Comparison of ENCODE assay signal across 8 mouse cellular contexts in the genomic region with DNA sequence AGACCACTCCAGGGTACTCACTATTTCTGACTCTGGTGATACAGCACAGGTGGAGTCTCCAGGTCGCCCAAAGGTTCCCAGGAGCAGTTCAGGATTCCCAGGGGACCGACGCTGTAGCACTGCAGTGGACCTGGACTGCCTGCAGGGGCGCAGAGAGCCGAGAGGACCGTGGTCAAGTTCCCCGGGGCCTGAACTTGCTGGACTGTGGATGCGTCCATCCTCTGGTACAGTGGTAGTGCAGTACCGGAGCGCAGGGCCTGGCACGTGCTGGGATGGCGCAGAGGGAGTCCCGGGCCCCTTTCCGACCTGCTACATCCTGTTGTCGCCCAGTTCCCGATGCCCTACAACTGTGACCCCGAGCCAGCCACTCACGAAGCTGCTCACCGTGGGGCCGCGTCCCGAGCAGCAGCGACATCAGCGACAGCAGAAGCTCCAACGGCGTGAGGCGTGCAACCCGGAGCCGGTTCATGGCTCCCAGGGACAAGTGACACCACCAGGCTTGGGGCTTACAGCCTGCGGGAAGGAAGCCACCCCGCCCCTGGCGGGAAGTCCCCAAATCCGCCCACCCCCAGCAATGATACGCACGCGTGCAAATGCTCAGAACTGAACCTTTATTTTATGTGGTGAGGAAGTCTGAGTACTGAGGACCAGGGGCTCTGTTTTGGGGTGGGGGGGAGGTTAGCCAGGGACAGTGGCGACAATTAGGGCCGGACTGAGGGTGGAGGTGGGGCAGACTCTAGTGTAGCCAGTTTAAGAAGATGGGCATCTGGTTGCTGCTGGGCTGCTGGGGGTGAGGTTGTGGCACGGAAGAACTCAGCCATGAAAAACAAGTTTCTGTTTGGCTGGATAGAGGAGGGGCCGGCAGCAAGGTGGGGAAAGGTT. TPM values are rescaled to one million over a fixed set of nuclear protein-coding genes. Genes with fewer than 3 reads are reported as not detected.
A peak's percentile ranks its signal among the peaks of the same experiment; 100 is the strongest.
DNase-seq lines count a peak whose midpoint lies in the region; ATAC-seq lines count a peak whose summit lies in the region.

TSS of gene Il27ra (minus strand) at position 524 of the 882 bp plus-strand sequence.

- H3K36me3 ChIP-seq in intestine, embryonic 14.5 days (ENCODE audit: control insufficient read depth, insufficient read depth, low read length), result no peaks in the 10 kb centered on the region
- no peaks in the 10 kb centered on the region for H3K36me3 ChIP-seq in liver, embryonic 11.5 days (ENCODE audit: control insufficient read depth, insufficient read depth, low read length)
- H3K36me3 ChIP-seq in splenic B cell, adult 2 months (ENCODE audit: control insufficient read depth, insufficient read depth, low read length, poor library complexity, severe bottlenecking), result peaks cover 8% of the 10 kb centered on the region

- H3K9me3 ChIP-seq in intestine, embryonic 14.5 days (ENCODE audit: control insufficient read depth, low read length), result no peaks in the 10 kb centered on the region
- no peaks in the 10 kb centered on the region for H3K9me3 ChIP-seq in liver, embryonic 11.5 days (ENCODE audit: control insufficient read depth, low read length)

- H3K4me3 ChIP-seq in intestine, embryonic 14.5 days (ENCODE audit: low read depth, low read length), result peak within 1 kb of the TSS; percentile 29
- H3K4me3 ChIP-seq in liver, embryonic 11.5 days (ENCODE audit: low read depth, low read length), result peak within 1 kb of the TSS; percentile 47

- peak within 1 kb of the TSS; percentile 29; the same call in 1 of the 2 replicates for H3K9ac ChIP-seq in intestine, embryonic 14.5 days (ENCODE audit: low read length)
- no peak within 1 kb of the TSS for H3K9ac ChIP-seq in liver, embryonic 11.5 days (ENCODE audit: low read depth, low read length)

- no peaks in the 10 kb centered on the region; the same call in 1 of the 2 replicates for H3K4me1 ChIP-seq in intestine, embryonic 14.5 days (replicated peaks; ENCODE audit: control insufficient read depth, insufficient read depth, low read length)
- H3K4me1 ChIP-seq in liver, embryonic 11.5 days (replicated peaks; ENCODE audit: control insufficient read depth, insufficient read depth, low read length), result no peaks in the 10 kb centered on the region; the same call in 1 of the 2 replicates

- H3K27ac ChIP-seq in intestine, embryonic 14.5 days (ENCODE audit: low read depth), result no peak within 1 kb of the TSS
- H3K27ac ChIP-seq in liver, embryonic 11.5 days (ENCODE audit: low read depth, low read length), result no peak within 1 kb of the TSS

- no peak for DNase-seq in frontal cortex, adult 2 months (ENCODE audit: extremely low spot score in 1 of 2, low spot score in 1 of 2)
- DNase-seq in embryo, embryonic 10 days (ENCODE audit: low spot score), result peak; percentile 87
- DNase-seq in gastrocnemius, postnatal 4 days (ENCODE audit: low spot score in 2 of 2), result peak; percentile 46 to 73
- DNase-seq in intestine, embryonic 14.5 days (ENCODE audit: low spot score), result peak; percentile 75
- DNase-seq in liver, embryonic 11.5 days (ENCODE audit: low spot score), result no peak
- DNase-seq in splenic B cell, adult 2 months (ENCODE audit: low read depth, low spot score), result peak; percentile 79

- 5% methylated on average over 40 of the region's 40 CpGs for WGBS in intestine, embryonic 14.5 days
- 4% methylated on average over 40 of the region's 40 CpGs for WGBS in liver, embryonic 11.5 days

- peaks cover 51% of the 10 kb centered on the region for H3K27me3 ChIP-seq in intestine, embryonic 14.5 days (replicated peaks; ENCODE audit: control insufficient read depth, insufficient read depth, low read length)
- H3K27me3 ChIP-seq in liver, embryonic 11.5 days (replicated peaks; ENCODE audit: control insufficient read depth, insufficient read depth, low read length), result peaks cover 50% of the 10 kb centered on the region
- no peaks in the 10 kb centered on the region for H3K27me3 ChIP-seq in splenic B cell, adult 2 months (ENCODE audit: control insufficient read depth, insufficient read depth, low read length, poor library complexity, severe bottlenecking)

- H3K4me2 ChIP-seq in intestine, embryonic 14.5 days (ENCODE audit: low read length), result peak within 1 kb of the TSS; percentile 63
- H3K4me2 ChIP-seq in liver, embryonic 11.5 days, result peak within 1 kb of the TSS; percentile 69

- peak; percentile 81; the same call in 1 of the 2 replicates for ATAC-seq in frontal cortex, adult (ENCODE audit: low TSS enrichment)
- ATAC-seq in intestine, embryonic 14.5 days (replicated peaks; ENCODE audit: low FRiP score, low TSS enrichment, low read depth), result peak; percentile 70
- peak; percentile 60 for ATAC-seq in liver, embryonic 11.5 days (replicated peaks; ENCODE audit: low FRiP score)
- peak; percentile 83 for ATAC-seq in monocyte, adult 5-6 weeks (replicated peaks; ENCODE audit: insufficient number of reproducible peaks, low FRiP score, low TSS enrichment, poor library complexity, severe bottlenecking)

RNA-seq across cellular contexts. Expression of gene Il27ra, which starts in this region (rescaled TPM):
- 0.40 and 0.42 TPM in 2 replicates for polyA plus RNA-seq in frontal cortex, adult 2 months (2012; rRNA removed)
- 1 to 10 TPM in 1 of 2 experiments, under 1 TPM in 1; 0.93 to 1.4 TPM for total RNA-seq in gastrocnemius, postnatal 4 days (2021)
- 0.69 and 1.2 TPM in 2 replicates for polyA plus RNA-seq in intestine, embryonic 14.5 days (2014; fragmentation: Nextera tagmentation; extraction: Ambion mirVana)
- 1.8 and 3.1 TPM in 2 replicates for polyA plus RNA-seq in liver, embryonic 11.5 days (2014; fragmentation: Nextera tagmentation; extraction: Ambion mirVana)
- 7.4 to 27.0 TPM (median 8.4 TPM) in 3 replicates for total RNA-seq in monocyte, adult 5-6 weeks (2017)

Comparison
In these comparisons a context has a peak if more than half of its experiments do, and no peak if none do; other contexts are left out.
1. DNase-seq: peak in embryo, embryonic 10 days (single experiment), gastrocnemius, postnatal 4 days (2 of 2), intestine, embryonic 14.5 days (single experiment) and splenic B cell, adult 2 months (single experiment); none in frontal cortex, adult 2 months (0 of 2) and liver, embryonic 11.5 days (single experiment).
2. Peak in every context shown above with its lines, with median percentiles within 50 percentile points of each other: ATAC-seq.